Mouse (Mus musculus) G1E-ER4 (cell line): ENCODE results near the gene Sema3b. TPM values are rescaled to one million over a fixed set of nuclear protein-coding genes. Genes with fewer than 3 reads are reported as not detected.

Experiments
- GATA1 ChIP-seq: IDR thresholded peaks from one replicate; pipeline ENCODE4 v1.8.0; 2012; ENCODE audit warnings: low read length, inconsistent platforms
- polyA plus RNA-seq: library from polyadenylated mRNA; stranded (reverse); fragments of >175 nt; gene quantifications from 2 replicates; pipeline ENCODE4 v1.2.3, GENCODE M21; 2012

Gene Sema3b
- polyA plus RNA-seq, 1 experiment = not detected

GRCm38 (mm10) chr9:107575579-107576356 is 33.3 kb downstream of the Sema3b start:
- no peak for TF ChIP-seq GATA1

DNA sequence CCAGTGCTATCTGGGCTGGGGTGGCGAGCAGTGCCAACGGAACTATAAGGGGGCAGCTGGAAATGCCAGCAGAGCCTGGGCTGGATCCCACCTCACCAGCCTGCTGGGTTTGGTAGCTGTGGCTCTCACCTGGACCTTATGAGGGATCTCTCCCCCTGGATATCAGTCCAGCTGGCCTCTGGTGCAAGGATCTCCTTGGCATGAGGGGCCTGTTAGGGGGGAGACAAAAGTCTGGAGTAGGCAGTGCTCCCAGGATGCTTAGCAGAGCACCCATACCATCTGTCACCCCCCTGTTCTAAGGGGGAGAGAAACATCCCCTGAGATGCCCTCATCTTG is 36.7 kb downstream of the Sema3b start:
- no peak for TF ChIP-seq GATA1

- TF ChIP-seq GATA1 = no peak
These were observed 37.3 kb downstream of the Sema3b start for GRCm38 (mm10) chr9:107571534-107572326.

- peak; percentile 37 for TF ChIP-seq GATA1
These were observed 38.2 kb downstream of the Sema3b start for GRCm38 (mm10) chr9:107570845-107571244.

GRCm38 (mm10) chr9:107570016-107570415 is 39.0 kb downstream of the Sema3b start:
- TF ChIP-seq GATA1 = no peak

DNA sequence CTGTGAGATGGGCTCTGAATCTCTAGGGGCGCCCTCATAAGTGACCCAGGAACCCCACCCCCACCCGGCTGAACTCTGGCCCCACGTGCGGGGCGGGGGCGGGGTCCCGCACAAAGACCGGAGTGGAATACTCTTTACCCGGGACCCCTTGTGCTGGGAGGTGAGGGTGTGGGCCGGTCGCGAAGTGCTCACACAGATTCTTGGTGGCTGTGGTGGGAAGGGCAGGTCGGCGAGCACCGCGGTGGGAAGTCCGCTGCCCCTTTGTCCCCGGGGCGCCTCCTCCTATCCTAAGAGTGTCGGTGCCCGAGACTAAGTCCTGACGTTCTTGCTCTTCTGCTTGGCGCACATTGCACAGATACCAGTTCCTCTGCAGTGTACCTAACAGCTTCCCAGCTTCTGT is 39.8 kb downstream of the Sema3b start:
- no peak for TF ChIP-seq GATA1

DNA sequence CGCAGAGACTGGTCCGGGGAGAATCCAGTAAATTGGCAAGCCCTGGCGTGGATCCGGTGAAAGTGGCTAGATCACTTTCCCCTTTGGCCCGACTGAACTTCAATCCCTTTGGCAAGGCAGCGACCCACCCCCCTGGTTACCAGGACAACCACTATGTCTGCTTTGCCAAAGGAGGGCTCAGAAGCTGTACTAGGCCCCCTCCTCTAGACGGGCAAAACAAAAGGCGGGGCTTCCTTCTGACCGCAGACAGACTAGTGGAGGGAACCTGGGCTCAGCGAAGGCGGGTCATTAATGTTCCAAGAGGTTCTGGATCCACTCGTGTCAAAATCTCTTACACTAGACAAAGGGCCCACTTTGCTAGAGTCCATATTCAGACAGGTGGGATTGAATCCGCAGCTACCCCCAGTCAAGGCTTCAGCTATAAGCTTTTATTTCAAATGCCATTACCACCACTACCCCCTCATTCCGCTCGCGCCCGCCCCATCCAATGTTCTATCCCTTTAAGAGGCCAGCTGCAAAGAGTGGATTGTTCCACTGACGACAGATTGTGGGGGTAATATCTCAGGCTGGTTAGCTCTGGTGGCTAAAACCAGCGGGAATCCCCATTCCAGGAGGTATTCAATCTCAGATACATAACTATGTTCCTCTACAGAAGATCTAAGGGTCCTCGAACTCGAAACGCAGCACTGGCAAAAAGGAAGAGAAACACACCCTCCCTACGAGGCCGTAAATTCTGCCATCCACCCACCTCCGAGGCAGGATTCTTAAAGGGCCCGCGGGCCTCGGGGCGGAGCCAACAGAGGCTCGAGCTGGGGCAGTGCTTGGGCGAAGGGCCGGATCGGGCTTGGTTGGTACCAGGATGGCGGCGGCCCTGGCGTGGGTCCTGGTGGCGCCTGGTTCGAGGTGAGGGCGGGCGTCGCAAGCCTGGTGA is 40.4 kb downstream of the Sema3b start:
- TF ChIP-seq GATA1 = no peak

DNA sequence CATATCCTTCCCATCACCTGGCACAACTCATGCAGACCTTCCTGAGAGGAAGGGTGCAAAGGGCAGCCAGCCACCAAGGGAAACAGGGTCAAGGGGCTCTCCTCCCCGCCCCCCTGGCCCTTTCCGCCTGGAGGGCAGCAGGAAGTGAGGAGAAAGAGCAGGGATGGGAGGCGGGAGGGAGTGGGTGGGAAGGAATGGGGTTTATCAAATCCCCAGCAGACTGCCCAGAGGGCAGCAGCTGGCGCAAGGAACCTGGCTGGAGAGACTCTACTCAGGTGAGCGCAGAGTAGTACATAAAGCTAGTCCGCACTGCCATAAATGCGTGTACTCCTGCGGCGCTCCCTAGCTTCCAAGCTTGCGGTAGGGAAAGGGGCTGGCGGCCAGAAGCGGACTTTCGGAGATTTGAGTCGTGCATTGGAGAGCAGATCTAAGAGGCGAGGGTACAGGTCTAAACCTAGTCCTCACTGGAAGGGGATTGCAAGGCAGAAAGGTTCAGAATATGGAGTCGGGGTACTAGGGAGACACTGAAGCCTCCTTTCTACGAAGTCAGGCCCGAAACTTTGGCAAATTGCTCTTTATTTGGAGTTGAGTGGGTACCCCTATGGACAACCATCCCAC is 41.2 kb downstream of the Sema3b start, which contains the start of gene Hyal2:
Gene Hyal2 (plus strand): TSS at position 244 of the 618 bp plus-strand sequence.
- TF ChIP-seq GATA1 = no peak

GRCm38 (mm10) chr9:107566855-107567254 is 42.2 kb downstream of the Sema3b start:
- TF ChIP-seq GATA1 = no peak

DNA sequence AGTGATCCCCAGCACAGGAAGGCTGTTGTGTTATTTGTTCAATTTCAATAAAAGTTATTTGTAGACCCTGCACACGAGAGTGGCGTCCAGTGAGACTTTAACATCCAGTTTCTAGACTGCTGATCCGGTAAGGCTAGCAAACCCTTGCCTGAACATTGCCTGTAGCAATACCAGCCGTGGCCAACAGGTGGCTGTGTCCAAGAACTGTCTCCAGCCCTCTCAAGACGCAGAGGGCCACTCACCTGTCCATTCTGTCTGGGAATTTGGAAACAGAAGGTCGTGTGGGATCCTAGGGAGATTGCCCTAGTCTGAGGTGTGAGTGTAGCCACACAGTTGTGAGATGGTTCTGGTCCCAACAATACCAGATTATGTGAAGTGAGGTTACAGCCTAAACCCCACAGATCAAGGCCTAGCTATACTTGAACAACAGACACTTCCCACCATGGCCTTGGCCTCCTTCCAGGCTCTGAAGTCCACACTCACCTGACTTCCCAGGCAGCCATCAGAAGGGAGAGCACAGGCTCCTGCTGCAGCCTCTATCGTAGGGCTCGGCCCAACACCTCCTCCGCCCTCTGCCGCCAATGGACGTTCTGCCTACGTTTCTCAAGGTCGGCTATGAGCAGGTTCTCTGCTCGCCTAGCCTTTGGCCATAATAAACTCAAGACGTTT is 42.9 kb downstream of the Sema3b start:
- no peak for TF ChIP-seq GATA1

GRCm38 (mm10) chr9:107563029-107563581 is 45.9 kb downstream of the Sema3b start, which contains the start of gene Tusc2:
Gene Tusc2, plus strand, starts transcription at chr9:107563255.
- no peak for TF ChIP-seq GATA1

DNA sequence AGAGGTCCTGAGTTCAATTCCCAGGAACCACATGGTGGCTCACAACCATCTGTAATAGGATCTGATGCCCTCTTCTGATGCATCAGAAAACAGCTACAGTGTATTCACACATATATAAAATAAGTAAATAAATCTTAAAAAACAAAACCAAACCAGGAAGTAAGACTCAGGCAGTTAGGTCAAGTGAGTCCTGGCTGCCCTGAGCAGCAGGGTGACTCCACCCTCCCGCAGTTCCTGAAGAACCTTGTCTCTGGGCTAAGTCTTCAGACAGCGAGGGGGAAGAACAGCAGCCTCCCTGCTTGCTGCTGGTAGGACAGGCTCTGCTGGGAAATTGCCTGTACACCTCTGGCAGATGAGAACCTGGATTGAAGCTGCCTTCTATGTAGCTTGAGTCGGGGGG is 52.7 kb downstream of the Sema3b start:
- TF ChIP-seq GATA1 = no peak

GRCm38 (mm10) chr9:107555701-107556100 is 53.3 kb downstream of the Sema3b start:
- TF ChIP-seq GATA1 = no peak

- TF ChIP-seq GATA1 = no peak
These were observed 54.0 kb downstream of the Sema3b start for GRCm38 (mm10) chr9:107555031-107555457.
